Mouse (Mus musculus): ENCODE measurements around the gene Siah1a. TPM values are rescaled to one million over a fixed set of nuclear protein-coding genes. Genes with fewer than 3 reads are reported as not detected.

Gene Siah1a
- polyA plus RNA-seq, 1 experiment from 2014 or later, result 75.6 TPM

GRCm38 (mm10) chr8:86735446-86736111, 10.2 kb downstream of the Siah1a start:
- H3K9me3 ChIP-seq (ENCODE audit: control insufficient read depth, low read length), result no peaks in the 10 kb centered on the region
- no peak overlapping the region for H3K9ac ChIP-seq (ENCODE audit: low read length)
- no peak overlapping the region for H3K27ac ChIP-seq (ENCODE audit: low read depth, low read length)
- no peaks in the 10 kb centered on the region for H3K36me3 ChIP-seq (ENCODE audit: control insufficient read depth, insufficient read depth, low read length)
- no peaks in the 10 kb centered on the region for H3K4me1 ChIP-seq (ENCODE audit: control insufficient read depth, insufficient read depth, low read length)
- DNase-seq (ENCODE audit: low spot score), result no peak
- WGBS, result 61% methylated on average over 3 of the region's 3 CpGs
- no peak overlapping the region for H3K4me2 ChIP-seq (ENCODE audit: low read depth)
- no peaks in the 10 kb centered on the region for H3K27me3 ChIP-seq (ENCODE audit: control insufficient read depth, insufficient read depth, low read length)
- no peak overlapping the region for H3K4me3 ChIP-seq (ENCODE audit: low read depth, low read length)
- no peak for ATAC-seq (ENCODE audit: insufficient read depth, low FRiP score, low TSS enrichment)

DNA sequence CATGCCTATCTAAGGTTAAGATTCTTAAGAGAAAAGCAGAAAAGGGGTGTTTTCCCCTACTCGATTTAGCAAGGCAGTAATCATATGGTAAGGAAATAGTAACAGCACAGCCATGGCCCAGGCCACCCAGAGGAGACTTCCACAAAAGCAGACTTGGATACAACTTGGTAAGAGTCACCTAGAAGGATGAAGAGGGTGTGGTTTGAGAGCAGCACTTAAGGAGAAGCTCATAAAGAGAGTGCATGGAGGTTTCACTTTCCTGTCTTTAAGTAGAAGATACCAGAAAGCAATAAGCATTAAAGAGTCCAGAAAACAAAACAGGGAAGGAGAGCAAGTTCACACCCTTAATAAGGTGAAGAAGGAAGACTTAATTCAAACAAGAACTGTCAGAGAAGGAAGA, 10.8 kb downstream of the Siah1a start:
- WGBS, result 86% methylated on average over 1 of the region's 1 CpGs

GRCm38 (mm10) chr8:86734171-86734570, 11.6 kb downstream of the Siah1a start:
- Histone ChIP-seq H3K4me1 (ENCODE audit: control insufficient read depth, insufficient read depth, low read length) (no peaks in the 10 kb centered on the region), H3K36me3 (ENCODE audit: control insufficient read depth, insufficient read depth, low read length) (no peaks in the 10 kb centered on the region), H3K4me2 (ENCODE audit: low read depth) (no peak overlapping the region), H3K9ac (ENCODE audit: low read length) (no peak overlapping the region), H3K27me3 (ENCODE audit: control insufficient read depth, insufficient read depth, low read length) (no peaks in the 10 kb centered on the region), H3K4me3 (ENCODE audit: low read depth, low read length) (no peak overlapping the region), H3K27ac (ENCODE audit: low read depth, low read length) (no peak overlapping the region), H3K9me3 (ENCODE audit: control insufficient read depth, low read length) (no peaks in the 10 kb centered on the region)
- ATAC-seq (ENCODE audit: insufficient read depth, low FRiP score, low TSS enrichment) (no peak), DNase-seq (ENCODE audit: low spot score) (no peak)
- 86% methylated on average over 4 of the region's 4 CpGs for WGBS

More for the DNA sequence above, 10.8 kb downstream of the Siah1a start:
- no peak for DNase-seq (ENCODE audit: low spot score)
- no peaks in the 10 kb centered on the region for H3K27me3 ChIP-seq (ENCODE audit: control insufficient read depth, insufficient read depth, low read length)
- H3K9me3 ChIP-seq (ENCODE audit: control insufficient read depth, low read length), result no peaks in the 10 kb centered on the region
- no peak overlapping the region for H3K27ac ChIP-seq (ENCODE audit: low read depth, low read length)
- no peaks in the 10 kb centered on the region for H3K36me3 ChIP-seq (ENCODE audit: control insufficient read depth, insufficient read depth, low read length)
- no peaks in the 10 kb centered on the region for H3K4me1 ChIP-seq (ENCODE audit: control insufficient read depth, insufficient read depth, low read length)
- H3K9ac ChIP-seq (ENCODE audit: low read length), result no peak overlapping the region
- H3K4me2 ChIP-seq (ENCODE audit: low read depth), result no peak overlapping the region
- H3K4me3 ChIP-seq (ENCODE audit: low read depth, low read length), result no peak overlapping the region
- ATAC-seq (ENCODE audit: insufficient read depth, low FRiP score, low TSS enrichment), result no peak

- WGBS, result 88% methylated on average over 1 of the region's 1 CpGs
- DNase-seq (ENCODE audit: low spot score), result no peak
Observed at GRCm38 (mm10) chr8:86730860-86731259, 14.9 kb downstream of the Siah1a start.

DNA sequence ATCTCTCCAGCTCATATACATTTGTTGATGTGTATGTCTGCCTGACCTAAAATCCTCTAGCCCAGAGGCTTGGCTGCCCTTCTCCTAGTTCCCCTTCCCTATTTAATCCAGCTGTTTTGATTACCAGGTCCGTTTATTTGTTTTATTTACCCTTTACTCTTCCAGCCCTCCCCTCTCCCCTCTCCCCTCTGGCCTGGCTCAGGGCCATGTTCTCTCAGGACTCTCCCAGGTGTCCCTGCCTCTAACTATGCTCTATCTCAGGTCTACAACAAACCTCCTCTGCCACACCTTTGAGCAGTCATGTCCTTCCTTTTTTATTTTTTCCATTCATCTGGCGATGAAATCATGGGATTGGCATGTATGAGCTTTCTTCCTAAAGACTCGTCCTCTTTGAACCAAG, 15.4 kb downstream of the Siah1a start:
- Histone ChIP-seq H3K27ac (ENCODE audit: low read depth, low read length) (no peak overlapping the region), H3K9ac (ENCODE audit: low read length) (no peak overlapping the region), H3K36me3 (ENCODE audit: control insufficient read depth, insufficient read depth, low read length) (no peaks in the 10 kb centered on the region), H3K9me3 (ENCODE audit: control insufficient read depth, low read length) (no peaks in the 10 kb centered on the region), H3K27me3 (ENCODE audit: control insufficient read depth, insufficient read depth, low read length) (no peaks in the 10 kb centered on the region), H3K4me3 (ENCODE audit: low read depth, low read length) (no peak overlapping the region), H3K4me2 (ENCODE audit: low read depth) (no peak overlapping the region), H3K4me1 (ENCODE audit: control insufficient read depth, insufficient read depth, low read length) (no peaks in the 10 kb centered on the region)
- 66% methylated on average over 3 of the region's 3 CpGs for WGBS
- ATAC-seq (ENCODE audit: insufficient read depth, low FRiP score, low TSS enrichment) (no peak), DNase-seq (ENCODE audit: low spot score) (no peak)

More at GRCm38 (mm10) chr8:86730860-86731259, 14.9 kb downstream of the Siah1a start:
- Histone ChIP-seq H3K4me3 (ENCODE audit: low read depth, low read length) (no peak overlapping the region), H3K4me1 (ENCODE audit: control insufficient read depth, insufficient read depth, low read length) (no peaks in the 10 kb centered on the region), H3K36me3 (ENCODE audit: control insufficient read depth, insufficient read depth, low read length) (no peaks in the 10 kb centered on the region), H3K9me3 (ENCODE audit: control insufficient read depth, low read length) (no peaks in the 10 kb centered on the region), H3K27ac (ENCODE audit: low read depth, low read length) (no peak overlapping the region), H3K9ac (ENCODE audit: low read length) (no peak overlapping the region), H3K4me2 (ENCODE audit: low read depth) (no peak overlapping the region), H3K27me3 (ENCODE audit: control insufficient read depth, insufficient read depth, low read length) (no peaks in the 10 kb centered on the region)
- no peak for ATAC-seq (ENCODE audit: insufficient read depth, low FRiP score, low TSS enrichment)

DNA sequence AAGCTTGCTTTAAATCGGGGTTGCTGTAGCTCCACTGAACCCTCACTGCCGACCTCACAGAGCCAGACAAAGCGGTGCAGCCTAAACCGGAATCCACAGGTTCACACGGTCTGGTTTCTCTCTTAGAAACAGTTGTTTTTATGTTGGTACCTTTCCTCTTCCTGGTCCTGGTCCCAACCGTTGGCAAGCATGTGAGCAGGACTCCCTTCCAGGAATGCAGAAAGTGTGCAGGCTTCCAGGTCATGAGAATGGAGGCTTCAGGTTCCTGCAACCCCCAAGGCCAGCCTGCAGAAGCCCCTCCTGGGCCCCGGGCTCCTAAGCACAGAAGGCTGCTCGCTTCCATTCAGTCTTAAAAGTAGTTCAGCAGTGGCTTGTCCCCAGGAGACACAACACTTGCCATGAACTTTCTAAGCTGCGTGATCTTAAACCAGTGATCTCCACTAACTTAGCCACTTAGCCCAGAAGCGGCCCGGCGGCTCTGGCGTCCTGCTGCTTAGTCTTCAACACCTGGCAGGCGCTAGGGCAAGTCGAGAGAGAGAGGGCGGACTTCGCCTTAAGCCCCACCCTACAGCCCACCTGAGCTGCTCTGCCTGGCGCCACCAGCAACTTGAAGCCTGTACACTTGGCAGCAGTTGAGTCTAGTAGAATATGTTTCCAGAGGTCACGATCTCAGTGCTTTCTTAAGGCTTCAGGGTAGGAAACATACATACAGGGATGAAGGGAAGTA, 17.3 kb downstream of the Siah1a start:
- ATAC-seq (ENCODE audit: insufficient read depth, low FRiP score, low TSS enrichment) (no peak), DNase-seq (ENCODE audit: low spot score) (no peak)
- no peaks in the 10 kb centered on the region for H3K4me1 ChIP-seq (ENCODE audit: control insufficient read depth, insufficient read depth, low read length)
- no peaks in the 10 kb centered on the region for H3K9me3 ChIP-seq (ENCODE audit: control insufficient read depth, low read length)
- H3K27me3 ChIP-seq (ENCODE audit: control insufficient read depth, insufficient read depth, low read length), result no peaks in the 10 kb centered on the region
- H3K4me2 ChIP-seq (ENCODE audit: low read depth), result no peak overlapping the region
- whole genome bisulfite sequencing, result 74% methylated on average over 19 of the region's 19 CpGs
- H3K36me3 ChIP-seq (ENCODE audit: control insufficient read depth, insufficient read depth, low read length), result no peaks in the 10 kb centered on the region
- H3K4me3 ChIP-seq (ENCODE audit: low read depth, low read length), result no peak overlapping the region
- no peak overlapping the region for H3K9ac ChIP-seq (ENCODE audit: low read length)
- no peak overlapping the region for H3K27ac ChIP-seq (ENCODE audit: low read depth, low read length)

- ATAC-seq (ENCODE audit: insufficient read depth, low FRiP score, low TSS enrichment), result no peak
- H3K4me3 ChIP-seq (ENCODE audit: low read depth, low read length), result no peak overlapping the region
Observed at GRCm38 (mm10) chr8:86726959-86727358, 18.8 kb downstream of the Siah1a start.

DNA sequence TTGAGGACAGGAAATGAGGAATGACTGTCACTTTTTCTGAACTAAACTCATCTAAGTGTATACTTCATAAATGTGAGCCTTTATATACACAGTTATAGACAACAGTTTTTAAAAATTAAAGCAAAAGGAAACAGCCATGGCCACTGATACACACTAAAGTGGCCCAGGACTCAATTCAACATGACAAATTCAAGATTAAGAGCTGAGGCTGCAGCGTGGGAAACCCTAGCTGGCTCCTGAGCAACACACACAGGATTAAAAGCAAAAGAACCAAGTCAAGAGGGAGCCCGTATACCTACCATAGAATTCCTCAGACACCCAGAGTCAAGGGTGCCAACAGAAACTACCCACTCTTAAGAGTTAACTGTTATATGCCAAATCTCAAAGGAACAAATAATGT, 24.2 kb downstream of the Siah1a start:
- no peak for ATAC-seq (ENCODE audit: insufficient read depth, low FRiP score, low TSS enrichment)
- WGBS, result 90% methylated on average over 2 of the region's 2 CpGs
- H3K36me3 ChIP-seq (ENCODE audit: control insufficient read depth, insufficient read depth, low read length), result no peaks in the 10 kb centered on the region

More at GRCm38 (mm10) chr8:86726959-86727358, 18.8 kb downstream of the Siah1a start:
- DNase-seq (ENCODE audit: low spot score), result no peak
- WGBS, result 86% methylated on average over 6 of the region's 6 CpGs
- H3K27me3 ChIP-seq (ENCODE audit: control insufficient read depth, insufficient read depth, low read length), result no peaks in the 10 kb centered on the region
- no peaks in the 10 kb centered on the region for H3K4me1 ChIP-seq (ENCODE audit: control insufficient read depth, insufficient read depth, low read length)
- no peaks in the 10 kb centered on the region for H3K9me3 ChIP-seq (ENCODE audit: control insufficient read depth, low read length)
- no peaks in the 10 kb centered on the region for H3K36me3 ChIP-seq (ENCODE audit: control insufficient read depth, insufficient read depth, low read length)
- H3K9ac ChIP-seq (ENCODE audit: low read length), result no peak overlapping the region
- H3K4me2 ChIP-seq (ENCODE audit: low read depth), result no peak overlapping the region
- no peak overlapping the region for H3K27ac ChIP-seq (ENCODE audit: low read depth, low read length)

More for the DNA sequence above, 24.2 kb downstream of the Siah1a start:
- H3K4me2 ChIP-seq (ENCODE audit: low read depth), result no peak overlapping the region
- H3K4me3 ChIP-seq (ENCODE audit: low read depth, low read length), result no peak overlapping the region
- DNase-seq (ENCODE audit: low spot score), result no peak
- H3K4me1 ChIP-seq (ENCODE audit: control insufficient read depth, insufficient read depth, low read length), result no peaks in the 10 kb centered on the region
- no peak overlapping the region for H3K9ac ChIP-seq (ENCODE audit: low read length)
- H3K27ac ChIP-seq (ENCODE audit: low read depth, low read length), result no peak overlapping the region
- H3K9me3 ChIP-seq (ENCODE audit: control insufficient read depth, low read length), result no peaks in the 10 kb centered on the region
- no peaks in the 10 kb centered on the region for H3K27me3 ChIP-seq (ENCODE audit: control insufficient read depth, insufficient read depth, low read length)
